Mouse (Mus musculus): Measurements from ENCODE around the gene Lancl2. TPM values are rescaled to one million over a fixed set of nuclear protein-coding genes. Genes with fewer than 3 reads are reported as not detected.

Gene Lancl2
- polyA plus RNA-seq (2016; fragmentation: Nextera tagmentation; extraction: Ambion mirVana), result 64.2 and 65.9 TPM in 2 replicates

DNA sequence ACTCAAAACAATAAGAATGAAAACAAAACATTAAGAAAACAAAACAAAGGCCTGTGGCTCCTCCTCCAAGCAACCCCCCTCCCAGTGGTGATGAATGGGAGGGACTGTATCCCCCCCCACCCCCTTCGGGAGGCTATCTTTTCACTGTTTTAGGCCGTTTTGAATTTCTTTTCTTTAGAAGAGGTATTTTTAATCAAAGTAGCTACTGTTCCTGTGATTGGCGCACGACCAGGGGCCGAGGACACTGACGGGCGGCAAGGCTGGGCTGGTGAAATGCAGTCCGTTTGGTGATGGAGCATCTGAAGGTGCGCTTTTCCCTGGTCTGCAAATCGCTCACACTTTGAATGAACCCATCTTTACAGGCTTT is at the start of gene Lancl2:
Gene Lancl2 (plus strand): TSS at position 165 of the 367 bp plus-strand sequence.
- no peaks in the 10 kb centered on the region for H3K9me3 ChIP-seq
- peak within 1 kb of the TSS; percentile 84 for H3K9ac ChIP-seq (replicated peaks)
- ATAC-seq (ENCODE audit: low FRiP score, low read depth), result peak; percentile 25
- H3K27ac ChIP-seq (replicated peaks), result peak within 1 kb of the TSS; percentile 98
- WGBS, result under 1% methylated on average over 10 of the region's 10 CpGs
- H3K4me2 ChIP-seq (replicated peaks), result peak within 1 kb of the TSS; percentile 67
- H3K36me3 ChIP-seq, result no peaks in the 10 kb centered on the region
- no peaks in the 10 kb centered on the region for H3K27me3 ChIP-seq
- H3K4me3 ChIP-seq, result peak within 1 kb of the TSS; percentile 70
- peaks cover 18% of the 10 kb centered on the region for H3K4me1 ChIP-seq

GRCm38 (mm10) chr6:57661295-57661694 is 41.0 kb upstream of the Lancl2 start:
- Histone ChIP-seq H3K9ac (replicated peaks) (no peak overlapping the region), H3K4me1 (no peaks in the 10 kb centered on the region), H3K27me3 (no peaks in the 10 kb centered on the region), H3K4me3 (no peak overlapping the region), H3K4me2 (replicated peaks) (no peak overlapping the region), H3K36me3 (no peaks in the 10 kb centered on the region), H3K9me3 (no peaks in the 10 kb centered on the region), H3K27ac (replicated peaks) (no peak overlapping the region)
- 89% methylated on average over 4 of the region's 4 CpGs for WGBS
- ATAC-seq (ENCODE audit: low FRiP score, low read depth), result no peak

DNA sequence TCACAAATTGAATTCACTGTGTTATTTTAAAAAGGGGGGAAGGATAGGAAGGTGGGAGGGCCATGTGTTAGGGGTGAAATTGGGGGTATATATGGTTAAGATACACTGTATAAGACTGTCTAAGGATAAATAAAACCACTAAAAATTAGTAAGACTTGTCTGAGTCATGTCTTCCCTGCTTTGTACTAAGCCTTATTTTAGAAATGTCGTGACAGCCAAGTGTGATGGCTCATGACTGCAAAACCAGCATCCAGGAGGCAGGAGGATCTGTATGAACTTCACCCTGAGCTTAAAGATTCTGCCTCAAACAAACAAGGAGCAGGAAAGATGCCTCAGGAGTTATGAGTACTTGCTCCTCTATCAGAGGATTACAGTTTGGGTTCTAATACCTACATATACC is 18.2 kb upstream of the Lancl2 start:
- H3K4me3 ChIP-seq, result no peak overlapping the region
- H3K27me3 ChIP-seq, result no peaks in the 10 kb centered on the region
- H3K4me1 ChIP-seq, result no peaks in the 10 kb centered on the region
- no peak overlapping the region for H3K4me2 ChIP-seq (replicated peaks)
- H3K36me3 ChIP-seq, result peaks cover 21% of the 10 kb centered on the region
- H3K9me3 ChIP-seq, result no peaks in the 10 kb centered on the region
- H3K27ac ChIP-seq (replicated peaks), result no peak overlapping the region
- 97% methylated on average over 1 of the region's 1 CpGs for WGBS
- ATAC-seq (ENCODE audit: low FRiP score, low read depth), result no peak
- H3K9ac ChIP-seq (replicated peaks), result no peak overlapping the region

GRCm38 (mm10) chr6:57691467-57692261 is 10.7 kb upstream of the Lancl2 start, which contains the start of gene Pyurf:
TSS of gene Pyurf (minus strand) at chr6:57692078.
- Histone ChIP-seq H3K9me3 (no peaks in the 10 kb centered on the region), H3K27ac (replicated peaks) (peak within 1 kb of the TSS; percentile 91), H3K9ac (replicated peaks) (peak within 1 kb of the TSS; percentile 63), H3K4me3 (peak within 1 kb of the TSS; percentile 75), H3K27me3 (no peaks in the 10 kb centered on the region), H3K36me3 (peaks cover 25% of the 10 kb centered on the region), H3K4me1 (no peaks in the 10 kb centered on the region), H3K4me2 (replicated peaks) (peak within 1 kb of the TSS; percentile 61)
- WGBS, result 1% methylated on average over 49 of the region's 52 CpGs
- ATAC-seq (ENCODE audit: low FRiP score, low read depth), result peak; percentile 98

GRCm38 (mm10) chr6:57693116-57693515 is 9.2 kb upstream of the Lancl2 start:
- no peak overlapping the region for H3K9ac ChIP-seq (replicated peaks)
- no peaks in the 10 kb centered on the region for H3K9me3 ChIP-seq
- H3K36me3 ChIP-seq, result peaks cover 13% of the 10 kb centered on the region
- no peaks in the 10 kb centered on the region for H3K27me3 ChIP-seq
- 88% methylated on average over 3 of the region's 3 CpGs for WGBS
- no peaks in the 10 kb centered on the region for H3K4me1 ChIP-seq
- no peak overlapping the region for H3K4me2 ChIP-seq (replicated peaks)
- no peak overlapping the region for H3K27ac ChIP-seq (replicated peaks)
- ATAC-seq (ENCODE audit: low FRiP score, low read depth), result no peak
- H3K4me3 ChIP-seq, result no peak overlapping the region

GRCm38 (mm10) chr6:57701686-57702085 is 654 bp upstream of the Lancl2 start:
- WGBS, result 50% methylated on average over 4 of the region's 4 CpGs
- H3K9ac ChIP-seq (replicated peaks), result peak overlapping the region; percentile 26
- peak overlapping the region; percentile 98 for H3K27ac ChIP-seq (replicated peaks)

DNA sequence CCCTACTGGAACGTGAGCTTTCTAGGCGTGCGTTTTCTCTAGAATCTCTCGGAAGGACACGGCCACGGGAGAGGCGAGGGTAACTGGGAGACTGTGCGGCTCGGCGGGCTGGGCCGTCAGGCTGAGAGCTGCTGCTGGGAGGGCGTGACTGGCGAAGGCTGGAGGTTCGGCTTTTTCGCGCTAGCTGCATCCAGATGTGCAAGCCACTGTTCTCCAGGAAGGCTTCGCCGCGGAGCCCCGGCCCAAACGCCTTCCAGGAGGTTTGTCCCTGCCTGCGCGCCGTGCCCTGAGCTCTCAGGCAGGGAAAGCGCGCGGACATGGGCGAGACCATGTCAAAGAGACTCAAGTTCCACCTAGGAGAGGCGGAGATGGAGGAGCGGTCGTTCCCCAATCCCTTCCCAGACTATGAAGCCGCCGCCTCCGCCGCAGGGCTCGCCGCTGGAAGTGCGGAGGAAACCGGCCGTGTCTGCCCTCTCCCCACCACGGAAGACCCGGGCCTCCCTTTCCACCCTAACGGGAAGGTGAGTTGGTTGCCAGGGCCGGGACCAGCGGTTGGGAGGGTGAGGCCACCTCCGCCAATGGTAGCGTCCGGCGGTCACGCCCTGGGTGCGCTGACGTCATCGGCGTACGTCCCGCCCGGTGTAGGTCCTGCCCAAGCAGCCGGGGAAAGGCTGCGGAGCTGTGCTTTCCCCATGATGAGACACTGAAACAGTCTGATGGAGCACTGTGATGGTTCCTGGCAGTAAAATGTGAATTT is 581 bp downstream of the Lancl2 start:
- WGBS, result under 1% methylated on average over 59 of the region's 59 CpGs
- peak; percentile 99 for ATAC-seq (ENCODE audit: low FRiP score, low read depth)
- H3K4me3 ChIP-seq, result peak overlapping the region; percentile 70
- H3K4me1 ChIP-seq, result peaks cover 18% of the 10 kb centered on the region
- H3K9me3 ChIP-seq, result no peaks in the 10 kb centered on the region
- peak overlapping the region; percentile 98 for H3K27ac ChIP-seq (replicated peaks)
- H3K4me2 ChIP-seq (replicated peaks), result peak overlapping the region; percentile 67
- no peaks in the 10 kb centered on the region for H3K27me3 ChIP-seq
- H3K36me3 ChIP-seq, result no peaks in the 10 kb centered on the region
- peak overlapping the region; percentile 84 for H3K9ac ChIP-seq (replicated peaks)

More at GRCm38 (mm10) chr6:57701686-57702085, 654 bp upstream of the Lancl2 start:
- Histone ChIP-seq H3K36me3 (no peaks in the 10 kb centered on the region), H3K9me3 (no peaks in the 10 kb centered on the region), H3K4me3 (peak overlapping the region; percentile 70), H3K4me1 (peaks cover 18% of the 10 kb centered on the region), H3K4me2 (replicated peaks) (peak overlapping the region; percentile 67), H3K27me3 (no peaks in the 10 kb centered on the region)
- ATAC-seq (ENCODE audit: low FRiP score, low read depth), result no peak

- Histone ChIP-seq H3K4me1 (peaks cover 18% of the 10 kb centered on the region), H3K4me2 (replicated peaks) (peak overlapping the region; percentile 67), H3K9me3 (no peaks in the 10 kb centered on the region), H3K27ac (replicated peaks) (peak overlapping the region; percentile 98), H3K36me3 (no peaks in the 10 kb centered on the region), H3K4me3 (peak overlapping the region; percentile 70), H3K27me3 (no peaks in the 10 kb centered on the region), H3K9ac (replicated peaks) (peak overlapping the region; percentile 84)
- 45% methylated on average over 2 of the region's 2 CpGs for WGBS
- peak; percentile 45 for ATAC-seq (ENCODE audit: low FRiP score, low read depth)
Observed at GRCm38 (mm10) chr6:57703703-57704102, 1.4 kb downstream of the Lancl2 start.

- Histone ChIP-seq H3K27me3 (no peaks in the 10 kb centered on the region), H3K9me3 (no peaks in the 10 kb centered on the region), H3K36me3 (no peaks in the 10 kb centered on the region), H3K9ac (replicated peaks) (no peak overlapping the region), H3K4me3 (no peak overlapping the region), H3K4me2 (replicated peaks) (no peak overlapping the region), H3K4me1 (peaks cover 10% of the 10 kb centered on the region), H3K27ac (replicated peaks) (no peak overlapping the region)
- WGBS, result 91% methylated on average over 1 of the region's 1 CpGs
- ATAC-seq (ENCODE audit: low FRiP score, low read depth), result no peak
Observed at GRCm38 (mm10) chr6:57706721-57707120, 4.4 kb downstream of the Lancl2 start.

DNA sequence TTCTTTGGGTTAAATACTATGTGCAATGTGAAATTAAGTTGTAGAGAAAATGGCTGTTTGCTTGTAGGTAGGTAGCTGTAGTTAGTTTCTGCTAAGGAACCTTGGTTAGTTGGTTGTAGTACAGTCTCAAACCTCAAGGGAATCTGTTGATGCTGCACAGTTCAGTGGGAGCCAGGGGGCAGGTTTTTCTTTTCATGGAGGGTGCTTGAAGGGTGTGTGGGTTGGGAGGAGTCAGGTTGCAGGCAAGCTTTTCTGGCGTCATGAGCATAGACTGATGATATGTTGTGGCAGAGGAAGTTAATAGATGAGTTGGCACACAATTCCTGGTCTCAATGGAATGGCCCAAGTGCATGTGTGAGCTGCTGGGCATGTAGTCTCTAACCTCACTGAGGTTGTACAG is 9.4 kb downstream of the Lancl2 start:
- Histone ChIP-seq H3K27ac (replicated peaks) (no peak overlapping the region), H3K27me3 (no peaks in the 10 kb centered on the region), H3K9me3 (no peaks in the 10 kb centered on the region), H3K36me3 (no peaks in the 10 kb centered on the region), H3K4me2 (replicated peaks) (no peak overlapping the region), H3K4me1 (no peaks in the 10 kb centered on the region), H3K9ac (replicated peaks) (no peak overlapping the region), H3K4me3 (no peak overlapping the region)
- WGBS, result 38% methylated on average over 1 of the region's 1 CpGs
- no peak for ATAC-seq (ENCODE audit: low FRiP score, low read depth)

DNA sequence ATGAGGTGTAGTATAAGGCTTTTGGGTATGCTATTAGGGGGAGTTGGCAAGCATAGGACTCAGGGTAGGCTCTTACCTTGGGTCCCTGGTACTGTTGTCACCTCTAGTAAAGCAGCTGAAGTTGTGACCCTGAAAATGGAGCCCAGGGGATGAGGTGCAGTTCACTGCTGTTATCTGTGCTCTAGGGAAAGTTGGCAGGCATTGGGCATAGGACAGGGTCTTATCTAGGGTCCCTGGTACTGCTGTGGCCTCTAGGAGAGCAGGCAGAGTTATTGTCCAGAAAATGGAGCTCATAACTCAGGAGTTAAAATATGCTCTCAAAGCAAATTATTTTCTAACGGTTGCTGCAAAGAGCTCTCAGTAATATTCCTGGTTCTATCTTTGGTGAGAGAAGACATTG is 19.0 kb downstream of the Lancl2 start:
- ATAC-seq (ENCODE audit: low FRiP score, low read depth), result no peak
- Histone ChIP-seq H3K27me3 (no peaks in the 10 kb centered on the region), H3K9me3 (no peaks in the 10 kb centered on the region), H3K9ac (replicated peaks) (no peak overlapping the region), H3K4me2 (replicated peaks) (no peak overlapping the region), H3K4me1 (no peaks in the 10 kb centered on the region), H3K36me3 (peaks cover 13% of the 10 kb centered on the region), H3K27ac (replicated peaks) (no peak overlapping the region), H3K4me3 (no peak overlapping the region)
- WGBS, result 94% methylated on average over 1 of the region's 1 CpGs

DNA sequence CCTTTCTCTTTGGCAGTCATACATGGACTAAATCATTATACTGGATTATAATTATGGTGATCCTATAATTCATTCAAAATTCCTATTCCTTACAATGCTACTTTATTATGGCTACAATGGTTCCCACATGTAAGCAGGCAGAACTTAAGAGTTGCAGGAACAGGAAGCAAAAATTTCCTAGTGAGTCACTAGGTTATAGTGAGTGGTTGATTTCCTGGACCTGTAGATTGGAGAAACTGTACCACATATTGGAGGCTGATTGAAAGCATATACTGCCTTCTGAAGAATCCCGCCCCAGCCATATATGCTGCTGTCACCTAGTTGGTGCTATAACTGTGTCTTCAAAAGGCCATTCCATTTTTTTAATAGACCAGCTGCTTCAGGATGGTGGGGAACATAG is 40.4 kb downstream of the Lancl2 start:
- ATAC-seq (ENCODE audit: low FRiP score, low read depth), result no peak
- WGBS, result 100% methylated on average over 1 of the region's 1 CpGs

More for the DNA sequence above, 40.4 kb downstream of the Lancl2 start:
- no peaks in the 10 kb centered on the region for H3K9me3 ChIP-seq
- no peak overlapping the region for H3K9ac ChIP-seq (replicated peaks)
- peaks cover 7% of the 10 kb centered on the region for H3K36me3 ChIP-seq
- H3K4me1 ChIP-seq, result no peaks in the 10 kb centered on the region
- H3K4me2 ChIP-seq (replicated peaks), result no peak overlapping the region
- no peaks in the 10 kb centered on the region for H3K27me3 ChIP-seq
- H3K4me3 ChIP-seq, result no peak overlapping the region
- no peak overlapping the region for H3K27ac ChIP-seq (replicated peaks)
